Mouse (Mus musculus) B cell, adult 67 days (primary cell): ENCODE results near the gene Gm20479. TPM values are rescaled to one million over a fixed set of nuclear protein-coding genes. Genes with fewer than 3 reads are reported as not detected.

Source experiments
- total RNA-seq, 2 experiments: library from RNA; stranded (reverse); gene quantifications; 4 replicates each; pipeline ENCODE4 v1.2.4; 2023

Gm20479 gene
- 1 to 10 TPM in 1 of 2 experiments, not detected in 1; 5.0 TPM for total RNA-seq

DNA sequence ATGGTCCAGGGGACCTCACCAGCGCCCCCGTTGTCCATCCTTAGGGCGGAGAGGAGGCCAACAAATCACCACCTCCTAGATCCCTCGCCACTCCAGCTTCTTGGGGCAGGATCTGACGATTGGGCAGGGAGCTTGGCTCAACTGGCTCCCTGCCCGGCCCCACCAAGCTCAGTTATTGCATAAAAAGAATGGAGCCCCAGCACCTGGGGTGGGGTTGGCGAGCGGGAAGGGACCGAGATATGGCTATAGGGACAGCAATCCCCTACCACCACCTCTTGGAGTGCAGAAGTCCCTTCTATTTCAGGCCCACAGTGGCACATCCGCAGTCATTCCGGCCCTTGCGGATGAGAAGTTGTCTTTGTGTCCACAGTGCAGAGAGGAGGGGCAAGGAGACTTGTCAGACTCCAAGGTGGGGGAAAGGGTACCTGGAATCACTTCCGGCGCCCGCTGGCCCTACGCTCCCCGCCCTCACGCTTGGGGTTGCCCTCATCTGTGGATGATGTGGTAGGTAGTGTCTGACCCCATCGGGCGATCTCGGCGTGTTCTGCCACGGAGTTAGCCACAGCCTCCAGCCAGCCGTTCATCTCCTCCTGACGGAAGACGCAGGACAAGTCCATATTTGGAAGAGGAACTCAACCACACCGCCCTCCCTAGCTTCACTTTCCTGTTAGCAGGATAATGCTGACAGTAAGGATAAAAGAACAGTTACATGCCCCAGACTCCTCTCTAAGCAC is at the start of gene Gm20479:
Gene Gm20479, minus strand, starts transcription at position 559 of the 734 bp plus-strand sequence.

DNA sequence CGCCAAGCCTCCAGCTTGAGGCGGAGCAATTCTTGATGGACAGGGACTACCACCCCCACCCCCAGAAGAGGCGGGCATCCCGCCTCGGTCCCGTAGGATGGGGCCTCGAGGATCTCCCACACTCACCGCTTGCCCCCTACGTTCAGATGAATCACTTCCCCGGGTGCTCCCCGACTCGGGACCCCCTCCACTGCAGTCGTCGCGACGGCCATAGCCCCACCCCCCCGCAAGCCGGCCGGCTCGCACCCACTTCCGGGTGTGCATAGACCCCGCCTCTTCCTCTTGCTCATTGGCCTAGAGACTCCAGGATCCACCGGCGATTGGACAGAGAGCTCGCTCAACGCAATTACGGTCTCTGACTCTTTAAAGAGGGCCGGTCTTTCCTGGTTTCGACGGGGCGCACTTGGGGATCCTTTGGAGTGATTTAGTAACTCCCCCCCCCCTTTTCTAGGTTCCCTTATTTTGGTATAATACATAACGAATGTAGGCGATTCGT is 1.4 kb downstream of the Gm20479 start, which contains the start of gene Shkbp1:
Gene Shkbp1, minus strand, starts transcription at position 275 of the 496 bp plus-strand sequence.

DNA sequence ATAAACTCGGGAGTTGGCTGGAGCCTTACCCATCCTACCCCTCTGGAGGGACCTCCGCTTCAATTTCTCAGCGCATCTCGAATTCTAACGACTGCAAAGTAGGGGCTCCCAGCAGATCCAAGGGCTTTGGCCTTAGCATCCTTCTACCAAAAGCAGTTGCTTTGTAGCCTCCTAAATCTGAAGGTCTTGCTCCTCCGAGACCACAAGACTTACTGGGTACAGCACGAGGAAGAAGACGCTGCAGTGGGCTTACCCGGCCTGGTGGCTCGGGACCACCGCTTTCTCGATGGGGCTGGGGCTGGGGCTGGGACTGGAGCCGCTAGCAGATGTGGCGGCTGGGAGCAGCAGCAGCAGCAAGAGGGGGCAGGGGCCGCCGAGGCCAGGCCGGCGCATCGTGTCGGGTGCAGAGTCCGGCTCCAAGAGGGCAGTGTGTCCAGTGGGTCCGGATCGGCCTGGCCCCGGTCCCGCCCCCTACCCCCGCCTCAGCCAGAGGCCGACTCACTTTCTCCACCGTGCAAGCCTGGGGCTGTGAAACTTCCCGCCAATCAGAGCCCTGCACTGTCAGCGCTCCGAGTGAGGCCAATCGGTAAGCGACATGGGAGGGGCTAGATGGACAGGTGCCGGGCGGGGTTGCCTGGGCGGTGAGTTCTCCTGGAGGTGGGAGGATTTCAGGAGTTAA is 19.9 kb downstream of the Gm20479 start, which contains the start of gene Ltbp4:
Gene Ltbp4, minus strand, starts transcription at position 518 of the 679 bp plus-strand sequence.

Other genes with a start within 250 kb of the Gm20479 start
- gene Cyp2f2, start 237.5 kb downstream of the Gm20479 start, total RNA-seq = not detected
- gene Cyp2t4, start 203.7 kb downstream of the Gm20479 start, total RNA-seq = not detected
- gene Egln2, start 190.6 kb downstream of the Gm20479 start, total RNA-seq = 100 to 1,000 TPM; 176 to 183 TPM
- gene Rab4b, start 178.5 kb downstream of the Gm20479 start, total RNA-seq = 100 to 1,000 TPM; 173 to 179 TPM
- gene Gm21983, start 176.3 kb downstream of the Gm20479 start, total RNA-seq = not detected
- gene Mia, start 176.3 kb downstream of the Gm20479 start, total RNA-seq = not detected
- gene BC024978, start 161.6 kb downstream of the Gm20479 start, total RNA-seq = 10 to 100 TPM; 15.1 to 15.3 TPM
- gene Snrpa, start 161.1 kb downstream of the Gm20479 start, total RNA-seq = 100 to 1,000 TPM in 1 of 2 experiments, 10 to 100 TPM in 1; 97.9 to 109 TPM
- 10 to 100 TPM; 14.2 to 18.6 TPM for gene Itpkc, start 128.8 kb downstream of the Gm20479 start, total RNA-seq
- gene Coq8b, start 124.4 kb downstream of the Gm20479 start, total RNA-seq = 10 to 100 TPM; 24.5 to 31.5 TPM
- 1 to 10 TPM; 1.5 to 1.9 TPM for gene Numbl, start 99.0 kb downstream of the Gm20479 start, total RNA-seq
- gene Ltbp4, start 19.7 kb downstream of the Gm20479 start, total RNA-seq = 1 to 10 TPM; 1.3 to 2.4 TPM
- gene Shkbp1, start 1.4 kb downstream of the Gm20479 start, total RNA-seq = 100 to 1,000 TPM in 1 of 2 experiments, 10 to 100 TPM in 1; 98.2 to 102 TPM
- 1 to 10 TPM in 1 of 2 experiments, under 1 TPM in 1; 0.18 to 1.2 TPM for gene Sptbn4, start 90.3 kb upstream of the Gm20479 start, total RNA-seq
- 10 to 100 TPM; 68.2 to 79.7 TPM for gene Blvrb, start 90.6 kb upstream of the Gm20479 start, total RNA-seq
- gene Sertad3, start 116.3 kb upstream of the Gm20479 start, total RNA-seq = 10 to 100 TPM; 21.4 to 21.7 TPM
- 10 to 100 TPM; 31.8 to 34.5 TPM for gene Sertad1, start 129.5 kb upstream of the Gm20479 start, total RNA-seq
- gene Prx, start 141.9 kb upstream of the Gm20479 start, total RNA-seq = under 1 TPM; 0.27 to 0.46 TPM
- not detected for gene Hipk4, start 165.8 kb upstream of the Gm20479 start, total RNA-seq
- 10 to 100 TPM; 54.4 to 55.1 TPM for gene Pld3, start 195.8 kb upstream of the Gm20479 start, total RNA-seq
- 10 to 100 TPM; 26.4 to 29.2 TPM for gene 2310022A10Rik, start 195.8 kb upstream of the Gm20479 start, total RNA-seq
- gene Akt2, start 234.1 kb upstream of the Gm20479 start, total RNA-seq = 100 to 1,000 TPM in 1 of 2 experiments, 10 to 100 TPM in 1; 99.1 to 102 TPM